Mouse (Mus musculus): Measurements from ENCODE around the gene Tomm40l. TPM values are rescaled to one million over a fixed set of nuclear protein-coding genes. Genes with fewer than 3 reads are reported as not detected.

Gene Tomm40l
- polyA plus RNA-seq, 1 experiment, result 20.3 TPM

GRCm38 (mm10) chr1:171183620-171184019 lies 38.7 kb downstream of the Tomm40l start:
- no peak for TF ChIP-seq CTCF (IDR thresholded peaks at IDR 0.05; ENCODE audit: extremely low read depth, insufficient read depth, insufficient read length, insufficient replicate concordance)
- no peak for TF ChIP-seq POLR2A (IDR thresholded peaks at IDR 0.05; ENCODE audit: low read depth, low read length)
- WGBS, result 12% methylated on average over 3 of the region's 3 CpGs
- H3K36me3 ChIP-seq (ENCODE audit: control insufficient read depth, insufficient read depth, low read length), result no peaks in the 10 kb centered on the region
- DNase-seq (ENCODE audit: low read depth in 1 of 2, low spot score in 2 of 2), result no peak
- H3K27ac ChIP-seq (ENCODE audit: insufficient read depth, low read length), result no peak overlapping the region
- peaks cover 6% of the 10 kb centered on the region for H3K4me1 ChIP-seq (ENCODE audit: control insufficient read depth, insufficient read depth, insufficient read length)
- H3K27me3 ChIP-seq (ENCODE audit: control insufficient read depth, insufficient read depth, low read length), result no peaks in the 10 kb centered on the region
- no peak overlapping the region for H3K4me3 ChIP-seq (ENCODE audit: extremely low read depth, insufficient read depth, insufficient read length)

GRCm38 (mm10) chr1:171183025-171183424 lies 39.3 kb downstream of the Tomm40l start:
- peaks cover 6% of the 10 kb centered on the region for H3K4me1 ChIP-seq (ENCODE audit: control insufficient read depth, insufficient read depth, insufficient read length)
- no peak for DNase-seq (ENCODE audit: low read depth in 1 of 2, low spot score in 2 of 2)
- H3K27ac ChIP-seq (ENCODE audit: insufficient read depth, low read length), result no peak overlapping the region
- WGBS, result 75% methylated on average over 3 of the region's 3 CpGs
- H3K27me3 ChIP-seq (ENCODE audit: control insufficient read depth, insufficient read depth, low read length), result no peaks in the 10 kb centered on the region
- no peak overlapping the region for H3K4me3 ChIP-seq (ENCODE audit: extremely low read depth, insufficient read depth, insufficient read length)
- no peaks in the 10 kb centered on the region for H3K36me3 ChIP-seq (ENCODE audit: control insufficient read depth, insufficient read depth, low read length)
- TF ChIP-seq POLR2A (IDR thresholded peaks at IDR 0.05; ENCODE audit: low read depth, low read length), result no peak
- no peak for TF ChIP-seq CTCF (IDR thresholded peaks at IDR 0.05; ENCODE audit: extremely low read depth, insufficient read depth, insufficient read length, insufficient replicate concordance)

DNA sequence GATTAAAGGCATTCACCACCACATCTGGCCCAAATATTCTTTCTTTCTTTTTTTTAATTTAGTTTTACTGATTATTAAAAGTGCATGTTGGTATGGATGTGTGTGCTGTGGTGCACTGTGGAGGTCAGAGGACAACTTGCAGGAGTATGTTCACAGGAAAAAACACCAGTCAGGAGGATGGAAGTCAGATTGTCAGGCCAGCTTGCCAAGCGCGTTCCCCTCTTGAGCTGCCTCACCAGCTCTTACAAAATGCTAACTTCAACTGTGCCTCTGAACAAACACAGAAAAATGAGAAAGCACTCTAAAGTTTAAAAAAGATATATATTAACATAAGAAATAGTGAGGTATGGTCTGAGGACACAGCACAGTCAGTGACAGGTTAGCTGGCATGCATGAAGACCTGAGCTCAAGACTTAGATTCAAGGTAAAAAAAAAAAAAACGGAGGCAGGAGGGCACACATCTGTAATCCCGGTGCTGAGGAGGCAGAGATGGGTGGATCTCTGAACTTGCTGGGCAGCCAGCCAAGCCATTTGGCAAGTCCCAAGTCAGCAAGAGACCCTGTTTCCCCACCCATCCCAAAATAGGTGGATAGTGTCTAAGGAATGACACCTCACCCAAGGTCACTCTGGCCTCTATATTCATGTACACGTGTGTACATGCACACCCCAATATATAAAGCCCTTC lies 42.7 kb downstream of the Tomm40l start:
- Histone ChIP-seq H3K27ac (ENCODE audit: insufficient read depth, low read length) (no peak overlapping the region), H3K27me3 (ENCODE audit: control insufficient read depth, insufficient read depth, low read length) (no peaks in the 10 kb centered on the region), H3K4me1 (ENCODE audit: control insufficient read depth, insufficient read depth, insufficient read length) (peaks cover 6% of the 10 kb centered on the region), H3K36me3 (ENCODE audit: control insufficient read depth, insufficient read depth, low read length) (no peaks in the 10 kb centered on the region), H3K4me3 (ENCODE audit: extremely low read depth, insufficient read depth, insufficient read length) (no peak overlapping the region)
- DNase-seq (ENCODE audit: low read depth in 1 of 2, low spot score in 2 of 2), result no peak
- TF ChIP-seq POLR2A (IDR thresholded peaks at IDR 0.05; ENCODE audit: low read depth, low read length), result no peak
- no peak for TF ChIP-seq CTCF (IDR thresholded peaks at IDR 0.05; ENCODE audit: extremely low read depth, insufficient read depth, insufficient read length, insufficient replicate concordance)
- 82% methylated on average over 5 of the region's 5 CpGs for WGBS

GRCm38 (mm10) chr1:171172779-171173178 lies 49.5 kb downstream of the Tomm40l start:
- 98% methylated on average over 8 of the region's 8 CpGs for WGBS

GRCm38 (mm10) chr1:171171138-171171537 lies 51.2 kb downstream of the Tomm40l start:
- H3K27ac ChIP-seq (ENCODE audit: insufficient read depth, low read length), result no peak overlapping the region

More at GRCm38 (mm10) chr1:171172779-171173178, 49.5 kb downstream of the Tomm40l start:
- Histone ChIP-seq H3K27ac (ENCODE audit: insufficient read depth, low read length) (no peak overlapping the region), H3K36me3 (ENCODE audit: control insufficient read depth, insufficient read depth, low read length) (no peaks in the 10 kb centered on the region), H3K4me1 (ENCODE audit: control insufficient read depth, insufficient read depth, insufficient read length) (no peaks in the 10 kb centered on the region), H3K27me3 (ENCODE audit: control insufficient read depth, insufficient read depth, low read length) (no peaks in the 10 kb centered on the region; the same call in 1 of the 2 replicates), H3K4me3 (ENCODE audit: extremely low read depth, insufficient read depth, insufficient read length) (no peak overlapping the region)
- no peak for DNase-seq (ENCODE audit: low read depth in 1 of 2, low spot score in 2 of 2)
- TF ChIP-seq POLR2A (IDR thresholded peaks at IDR 0.05; ENCODE audit: low read depth, low read length), result no peak
- no peak for TF ChIP-seq CTCF (IDR thresholded peaks at IDR 0.05; ENCODE audit: extremely low read depth, insufficient read depth, insufficient read length, insufficient replicate concordance)

DNA sequence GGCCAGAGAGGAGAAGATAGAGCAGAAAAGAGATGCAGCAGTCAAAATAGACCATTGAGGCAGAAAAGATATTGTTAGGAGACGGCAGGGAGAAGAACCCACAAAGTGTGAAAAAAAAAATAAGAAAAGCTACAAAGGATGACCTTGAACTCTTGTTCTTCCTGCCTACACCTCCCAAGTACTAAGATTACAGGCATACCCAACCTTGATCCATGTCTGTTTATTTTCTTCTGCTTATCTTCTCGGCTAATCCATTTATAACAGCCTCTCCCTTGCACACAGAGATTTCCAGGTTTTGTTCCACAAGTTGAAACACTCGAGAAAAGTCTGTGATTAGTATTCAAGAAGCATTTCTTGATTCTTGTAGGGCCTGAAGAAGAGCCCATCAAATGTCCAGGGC lies 52.4 kb downstream of the Tomm40l start:
- no peaks in the 10 kb centered on the region for H3K4me1 ChIP-seq (ENCODE audit: control insufficient read depth, insufficient read depth, insufficient read length)
- 70% methylated on average over 3 of the region's 3 CpGs for WGBS

More at GRCm38 (mm10) chr1:171171138-171171537, 51.2 kb downstream of the Tomm40l start:
- WGBS, result 18% methylated on average over 3 of the region's 3 CpGs
- Histone ChIP-seq H3K27me3 (ENCODE audit: control insufficient read depth, insufficient read depth, low read length) (no peaks in the 10 kb centered on the region; the same call in 1 of the 2 replicates), H3K36me3 (ENCODE audit: control insufficient read depth, insufficient read depth, low read length) (no peaks in the 10 kb centered on the region), H3K4me3 (ENCODE audit: extremely low read depth, insufficient read depth, insufficient read length) (no peak overlapping the region), H3K4me1 (ENCODE audit: control insufficient read depth, insufficient read depth, insufficient read length) (no peaks in the 10 kb centered on the region)
- TF ChIP-seq POLR2A (IDR thresholded peaks at IDR 0.05; ENCODE audit: low read depth, low read length) (no peak), CTCF (IDR thresholded peaks at IDR 0.05; ENCODE audit: extremely low read depth, insufficient read depth, insufficient read length, insufficient replicate concordance) (no peak)
- DNase-seq (ENCODE audit: low read depth in 1 of 2, low spot score in 2 of 2), result no peak

GRCm38 (mm10) chr1:171168906-171169305 lies 53.4 kb downstream of the Tomm40l start:
- Histone ChIP-seq H3K36me3 (ENCODE audit: control insufficient read depth, insufficient read depth, low read length) (no peaks in the 10 kb centered on the region), H3K27ac (ENCODE audit: insufficient read depth, low read length) (no peak overlapping the region), H3K4me1 (ENCODE audit: control insufficient read depth, insufficient read depth, insufficient read length) (no peaks in the 10 kb centered on the region), H3K27me3 (ENCODE audit: control insufficient read depth, insufficient read depth, low read length) (no peaks in the 10 kb centered on the region; the same call in 1 of the 2 replicates), H3K4me3 (ENCODE audit: extremely low read depth, insufficient read depth, insufficient read length) (no peak overlapping the region)
- no peak for TF ChIP-seq CTCF (IDR thresholded peaks at IDR 0.05; ENCODE audit: extremely low read depth, insufficient read depth, insufficient read length, insufficient replicate concordance)
- no peak for TF ChIP-seq POLR2A (IDR thresholded peaks at IDR 0.05; ENCODE audit: low read depth, low read length)
- 85% methylated on average over 12 of the region's 12 CpGs for WGBS
- no peak for DNase-seq (ENCODE audit: low read depth in 1 of 2, low spot score in 2 of 2)

More for the DNA sequence above, 52.4 kb downstream of the Tomm40l start:
- no peak for DNase-seq (ENCODE audit: low read depth in 1 of 2, low spot score in 2 of 2)
- Histone ChIP-seq H3K27ac (ENCODE audit: insufficient read depth, low read length) (no peak overlapping the region), H3K27me3 (ENCODE audit: control insufficient read depth, insufficient read depth, low read length) (no peaks in the 10 kb centered on the region; the same call in 1 of the 2 replicates), H3K4me3 (ENCODE audit: extremely low read depth, insufficient read depth, insufficient read length) (no peak overlapping the region), H3K36me3 (ENCODE audit: control insufficient read depth, insufficient read depth, low read length) (no peaks in the 10 kb centered on the region)
- TF ChIP-seq POLR2A (IDR thresholded peaks at IDR 0.05; ENCODE audit: low read depth, low read length) (no peak), CTCF (IDR thresholded peaks at IDR 0.05; ENCODE audit: extremely low read depth, insufficient read depth, insufficient read length, insufficient replicate concordance) (no peak)

Other genes starting within 250 kb of the Tomm40l start
- gene Fcgr2b, start 246.0 kb downstream of the Tomm40l start, polyA plus RNA-seq (2012; rRNA removed), result 47.5 and 71.3 TPM in 2 replicates
- gene Fcgr4, start 203.6 kb downstream of the Tomm40l start, polyA plus RNA-seq (2012; rRNA removed), result 7.6 and 11.4 TPM in 2 replicates
- gene Fcgr3, start 157.6 kb downstream of the Tomm40l start, polyA plus RNA-seq (2012; rRNA removed), result 20.6 and 24.5 TPM in 2 replicates
- gene Cfap126, start 108.6 kb downstream of the Tomm40l start, polyA plus RNA-seq (2012; rRNA removed), result 2.4 and 3.4 TPM in 2 replicates
- gene Sdhc, start 71.9 kb downstream of the Tomm40l start, polyA plus RNA-seq (2012; rRNA removed), result 65.7 and 67.8 TPM in 2 replicates
- gene Mpz, start 71.8 kb downstream of the Tomm40l start, polyA plus RNA-seq (2012; rRNA removed), result 0.47 and 1.1 TPM in 2 replicates
- gene Pcp4l1, start 26.2 kb downstream of the Tomm40l start, polyA plus RNA-seq (2012; rRNA removed), result 3.8 and 4.4 TPM in 2 replicates
- gene Nr1i3, start 8.5 kb downstream of the Tomm40l start, polyA plus RNA-seq (2012; rRNA removed), result not detected in 2 replicates
- 1.2 and 1.8 TPM in 2 replicates for gene Apoa2, start 2.5 kb upstream of the Tomm40l start, polyA plus RNA-seq (2012; rRNA removed)
- gene Fcer1g, start 11.9 kb upstream of the Tomm40l start, polyA plus RNA-seq (2012; rRNA removed), result 237 and 307 TPM in 2 replicates
- 0.63 and 0.64 TPM in 2 replicates for gene Adamts4, start 27.9 kb upstream of the Tomm40l start, polyA plus RNA-seq (2012; rRNA removed)
- 52.4 and 59.6 TPM in 2 replicates for gene Ndufs2, start 28.9 kb upstream of the Tomm40l start, polyA plus RNA-seq (2012; rRNA removed)
- 59.5 and 67.8 TPM in 2 replicates for gene B4galt3, start 47.8 kb upstream of the Tomm40l start, polyA plus RNA-seq (2012; rRNA removed)
- 64.6 and 66.0 TPM in 2 replicates for gene Ppox, start 58.7 kb upstream of the Tomm40l start, polyA plus RNA-seq (2012; rRNA removed)
- 40.9 and 46.4 TPM in 2 replicates for gene Usp21, start 65.5 kb upstream of the Tomm40l start, polyA plus RNA-seq (2012; rRNA removed)
- 9.8 and 11.1 TPM in 2 replicates for gene Ufc1, start 72.5 kb upstream of the Tomm40l start, polyA plus RNA-seq (2012; rRNA removed)
- gene Dedd, start 106.6 kb upstream of the Tomm40l start, polyA plus RNA-seq (2012; rRNA removed), result 25.7 and 29.3 TPM in 2 replicates
- gene Nit1, start 123.1 kb upstream of the Tomm40l start, polyA plus RNA-seq (2012; rRNA removed), result 22.6 and 25.9 TPM in 2 replicates
- gene Pfdn2, start 123.2 kb upstream of the Tomm40l start, polyA plus RNA-seq (2012; rRNA removed), result 8.5 TPM in 2 replicates
- gene Klhdc9, start 138.3 kb upstream of the Tomm40l start, polyA plus RNA-seq (2012; rRNA removed), result 0.20 and 0.62 TPM in 2 replicates
- gene Nectin4, start 147.6 kb upstream of the Tomm40l start, polyA plus RNA-seq (2012; rRNA removed), result 1.4 and 2.0 TPM in 2 replicates
- 79.5 and 88.3 TPM in 2 replicates for gene Arhgap30, start 166.4 kb upstream of the Tomm40l start, polyA plus RNA-seq (2012; rRNA removed)
- 130 and 132 TPM in 2 replicates for gene Usf1, start 188.8 kb upstream of the Tomm40l start, polyA plus RNA-seq (2012; rRNA removed)
- gene Tstd1, start 196.4 kb upstream of the Tomm40l start, polyA plus RNA-seq (2012; rRNA removed), result 3.1 and 4.1 TPM in 2 replicates
- gene F11r, start 215.0 kb upstream of the Tomm40l start, polyA plus RNA-seq (2012; rRNA removed), result 8.8 and 9.6 TPM in 2 replicates